Mouse (Mus musculus) regulatory T cell (primary cell): ENCODE measurements at regions not wholly inside any gene's neighbourhood (a gene's known extent, or its start where the extent isn't known, plus 50 kb on each side); places are given as distances from the start of the nearest gene placed in this dataset.

Experiments used
- in situ Hi-C: fragments of 300-600 bp; cut with MboI, MseI; formaldehyde crosslinking; loops from one replicate; pipeline ENCODE4 v1.15.1; 2025; ENCODE audit warnings: high pct_unique_total_duplicates

DNA sequence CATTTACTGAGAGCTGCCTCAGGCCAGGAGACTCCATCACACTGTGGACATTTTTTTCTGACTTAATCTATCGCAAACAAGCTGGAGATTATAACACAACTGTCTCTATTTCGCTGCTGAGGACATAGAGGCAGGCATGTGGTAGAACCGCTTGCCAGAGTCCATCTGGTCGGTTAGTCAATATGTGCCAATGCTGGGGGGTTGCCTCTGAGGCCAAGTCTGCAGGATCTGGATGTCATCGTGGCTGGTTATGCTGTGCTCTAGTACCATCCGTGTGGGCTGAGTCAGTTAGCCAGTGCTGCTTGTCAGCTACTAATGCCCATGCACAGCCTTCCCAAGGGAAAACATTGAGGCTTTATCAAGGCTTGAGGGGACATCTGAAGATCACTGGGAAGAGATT is 237.1 kb upstream of the Zdhhc25 start:
- in situ Hi-C loops: no loop called here

GRCm38 (mm10) chr15:88370366-88370765 is 229.7 kb upstream of the Zdhhc25 start:
- in situ Hi-C loops: no loop called here

GRCm38 (mm10) chr15:88372039-88372438 is 228.1 kb upstream of the Zdhhc25 start:
- in situ Hi-C loops: no loop called here

DNA sequence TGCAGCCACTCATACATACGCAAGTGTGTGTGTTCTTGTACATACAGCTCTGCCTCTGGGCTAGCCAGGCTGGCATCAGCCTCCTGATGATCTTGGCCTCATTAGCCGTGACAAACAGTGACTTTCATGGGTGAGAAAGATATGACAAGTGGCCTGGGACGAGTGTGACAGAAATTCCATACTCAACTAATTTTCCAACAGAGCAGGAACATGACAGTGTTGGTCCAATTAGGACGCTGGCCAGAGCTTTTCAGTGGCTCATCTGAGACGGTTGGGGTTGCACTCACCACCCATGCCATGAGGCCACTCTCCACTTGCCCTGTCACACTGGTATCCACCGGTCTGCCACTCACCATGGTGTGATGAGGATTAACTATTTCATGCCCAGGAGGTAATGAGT is 226.2 kb upstream of the Zdhhc25 start:
- in situ Hi-C loops: no loop called here

GRCm38 (mm10) chr15:88379342-88379741 is 220.8 kb upstream of the Zdhhc25 start:
- in situ Hi-C loops: no loop called here

- in situ Hi-C loops: no loop called here
Measured at GRCm38 (mm10) chr15:88379951-88380623, 220.0 kb upstream of the Zdhhc25 start.

DNA sequence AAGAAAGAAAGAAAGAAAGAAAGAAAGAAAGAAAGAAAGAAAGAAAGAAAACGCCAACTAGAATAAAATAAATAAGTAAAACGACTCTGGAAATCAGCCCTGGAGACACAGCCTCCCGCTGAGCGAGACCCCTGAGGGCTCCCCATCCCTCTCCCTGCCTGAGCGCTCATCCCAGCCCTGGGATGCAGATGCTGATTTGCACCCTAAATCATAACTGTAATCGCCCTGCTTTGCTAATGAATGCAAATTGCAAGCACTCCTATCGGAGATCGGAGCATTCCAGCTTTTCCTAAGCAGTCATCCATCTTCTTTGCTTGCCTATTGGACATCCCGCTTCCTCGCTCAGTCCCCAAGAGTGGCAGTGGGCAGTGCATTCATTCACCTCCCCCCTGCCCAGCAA is 218.7 kb upstream of the Zdhhc25 start:
- in situ Hi-C loops: no loop called here

- in situ Hi-C loops: no loop called here
Measured at GRCm38 (mm10) chr15:88385943-88386342, 214.2 kb upstream of the Zdhhc25 start.

DNA sequence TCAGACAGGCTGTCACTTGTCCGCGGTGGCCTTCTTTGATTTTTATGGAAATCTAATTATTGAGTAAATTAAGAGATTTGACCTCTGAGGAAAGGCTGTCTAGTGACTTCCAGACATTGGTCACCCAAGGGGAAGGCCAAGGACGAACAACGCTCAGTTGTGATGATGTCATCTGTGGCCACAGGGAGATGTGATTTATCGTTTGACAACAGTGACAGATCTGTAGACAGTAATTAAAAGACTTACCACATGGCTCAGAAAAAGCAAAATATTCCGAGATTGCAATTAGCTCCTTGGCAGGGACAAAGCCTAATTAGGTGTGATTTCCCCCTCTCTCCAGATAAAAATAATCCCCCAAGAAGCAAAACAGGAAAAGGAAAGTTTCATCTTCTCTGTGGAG is 213.4 kb upstream of the Zdhhc25 start:
- in situ Hi-C loops: no loop called here

GRCm38 (mm10) chr15:88391822-88392221 is 208.3 kb upstream of the Zdhhc25 start:
- in situ Hi-C loops: no loop called here

- in situ Hi-C loops: no loop called here
Measured at GRCm38 (mm10) chr15:88399064-88399463, 201.0 kb upstream of the Zdhhc25 start.

GRCm38 (mm10) chr15:88399989-88400388 is 200.1 kb upstream of the Zdhhc25 start:
- in situ Hi-C loops: loop anchor here (10.0 kb wide), 1 partner anchor 405 kb away; no protein-coding TSS in a partner anchor

GRCm38 (mm10) chr15:88400787-88401186 is 199.3 kb upstream of the Zdhhc25 start:
- in situ Hi-C loops: loop anchor here (10.0 kb wide), 1 partner anchor 404 kb away; no protein-coding TSS in a partner anchor

GRCm38 (mm10) chr15:88408461-88409379 is 191.4 kb upstream of the Zdhhc25 start:
- in situ Hi-C loops: loop anchor here (10.0 kb wide), 1 partner anchor 396 kb away; no protein-coding TSS in a partner anchor

GRCm38 (mm10) chr15:88414206-88414605 is 185.9 kb upstream of the Zdhhc25 start:
- in situ Hi-C loops: no loop called here

- in situ Hi-C loops: no loop called here
Measured at GRCm38 (mm10) chr15:88418881-88419280, 181.2 kb upstream of the Zdhhc25 start.

GRCm38 (mm10) chr15:88428441-88428840 is 171.7 kb upstream of the Zdhhc25 start:
- in situ Hi-C loops: no loop called here

DNA sequence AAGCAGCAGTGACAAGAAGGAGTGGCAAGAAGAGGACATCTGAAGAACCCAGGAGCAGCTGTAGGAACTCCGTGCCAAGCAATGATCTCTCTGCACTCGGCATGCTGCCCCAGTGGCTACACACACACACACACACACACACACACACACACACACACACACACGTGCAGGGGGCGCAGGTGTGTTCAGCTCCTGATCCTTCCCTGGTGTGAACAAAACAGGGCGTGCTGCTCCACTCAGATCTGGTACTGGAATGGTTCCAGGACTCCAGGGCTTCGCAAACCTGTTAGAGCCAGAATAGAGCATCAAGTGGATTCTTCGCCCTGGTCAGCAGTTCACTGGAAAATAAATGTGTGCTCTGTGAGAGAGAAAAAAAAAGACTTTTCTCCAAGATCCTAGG is 169.2 kb upstream of the Zdhhc25 start:
- in situ Hi-C loops: no loop called here

GRCm38 (mm10) chr15:88448272-88448671 is 151.8 kb upstream of the Zdhhc25 start:
- in situ Hi-C loops: no loop called here

DNA sequence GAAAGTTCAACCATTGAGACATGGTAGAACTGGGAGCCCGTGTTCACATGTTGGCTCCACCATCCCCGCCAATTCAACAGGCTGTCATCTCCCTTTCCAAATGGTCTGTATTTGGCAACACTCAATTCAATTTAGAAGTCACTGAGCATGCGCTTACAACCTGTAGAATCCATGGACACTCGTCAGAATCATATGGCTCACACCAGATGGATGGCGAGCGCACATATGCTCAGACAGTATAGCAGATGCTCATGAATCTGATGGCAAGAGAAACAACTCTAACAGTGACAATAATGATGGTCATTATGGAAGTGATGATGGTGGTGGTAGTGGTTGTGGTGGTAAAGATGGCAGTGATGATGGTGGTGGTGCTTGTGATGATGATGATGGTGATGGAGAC is 148.9 kb upstream of the Zdhhc25 start:
- in situ Hi-C loops: no loop called here

GRCm38 (mm10) chr15:88468107-88468506 is 132.0 kb upstream of the Zdhhc25 start:
- in situ Hi-C loops: no loop called here

DNA sequence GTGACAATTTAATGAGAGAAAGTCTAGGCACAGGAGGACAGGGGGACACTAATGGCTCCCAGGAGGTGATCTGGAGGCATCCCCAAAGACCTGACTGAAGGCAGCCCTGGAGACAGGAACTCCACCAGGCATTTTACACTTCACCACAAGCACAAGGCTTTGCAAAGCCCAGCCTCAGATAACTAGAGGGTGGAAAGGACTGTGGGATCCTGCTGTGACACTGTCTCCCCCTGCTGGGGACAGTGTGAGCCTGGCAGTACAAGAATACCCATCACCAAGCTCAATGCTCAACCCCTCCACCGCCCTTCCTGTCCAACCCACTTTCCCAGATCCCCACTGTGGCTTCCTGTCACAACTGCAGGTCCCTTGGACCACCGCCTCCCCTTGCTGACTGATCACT is 131.3 kb upstream of the Zdhhc25 start:
- in situ Hi-C loops: no loop called here
